Mouse (Mus musculus) stomach, postnatal 0 days (tissue): Measurements from ENCODE around the gene Tmem79.
"Not testable (repeated sequence)": the region's sequence is repeated elsewhere in the genome, so short reads cannot be mapped to it uniquely, and the experiment has no call there.

Experiments used
- CTCF ChIP-seq: IDR thresholded peaks from 2 replicates; pipeline ENCODE4 v1.5.1; 2016; ENCODE audit warnings: antibody characterized with exemption, low read depth, mild to moderate bottlenecking, moderate library complexity
- EP300 ChIP-seq: optimal IDR thresholded peaks from 2 replicates; pipeline ENCODE3; 2016; ENCODE audit warnings: antibody characterized with exemption

DNA sequence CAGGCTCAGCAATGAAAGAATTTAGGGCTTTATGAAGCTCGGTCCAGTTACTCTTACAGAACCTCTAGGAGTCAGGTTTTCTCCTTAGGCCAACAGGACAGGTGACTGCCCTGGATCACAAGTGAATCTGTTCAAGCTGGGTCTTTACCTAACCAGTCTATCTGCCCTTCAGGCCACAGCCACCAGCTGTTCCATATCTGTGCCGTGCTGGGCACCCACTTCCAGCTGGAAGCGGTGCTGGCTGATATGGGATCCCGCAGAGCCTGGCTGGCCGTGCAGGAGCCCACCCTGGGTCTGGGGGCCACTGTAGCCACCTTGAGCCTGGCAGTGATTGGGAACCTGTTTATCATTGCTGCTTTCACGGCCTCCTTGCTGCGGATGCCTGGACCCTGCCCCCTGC lies 31.6 kb upstream of the Tmem79 start:
- not testable (repeated sequence) for TF ChIP-seq CTCF, EP300
